Mouse (Mus musculus) lung, embryonic 15.5 days (tissue): ENCODE results near the gene Alyref. TPM values are rescaled to one million over a fixed set of nuclear protein-coding genes. Genes with fewer than 3 reads are reported as not detected.
A peak's percentile ranks its signal among the peaks of the same experiment; 100 is the strongest.

Experiments
- ATAC-seq: fragments of 200-750 bp; cut with Nextera tagmentation; 2 replicates; pipeline ENCODE4 v1.8.0; 2017; ENCODE audit warnings: moderate number of reproducible peaks, borderline replicate concordance; ENCODE audit not compliant: low FRiP score, low TSS enrichment; ENCODE audit errors: extremely low read depth
- H3K27ac ChIP-seq: fragments of 300-500 bp; sonication (generic); 2 replicates; pipeline ENCODE4 v1.5.1; 2015; ENCODE audit warnings: moderate library complexity, mild to moderate bottlenecking, inconsistent platforms
- H3K27me3 ChIP-seq: fragments of 300-500 bp; sonication (generic); 2 replicates; pipeline ENCODE4 v1.6.1; 2015; ENCODE audit warnings: inconsistent platforms
- H3K36me3 ChIP-seq: fragments of 300-500 bp; sonication (generic); 2 replicates; pipeline ENCODE4 v1.6.1; 2015; ENCODE audit warnings: inconsistent platforms
- H3K4me1 ChIP-seq: fragments of 300-500 bp; sonication (generic); 2 replicates; pipeline ENCODE4 v1.6.1; 2015; ENCODE audit warnings: inconsistent platforms
- H3K4me2 ChIP-seq: fragments of 300-500 bp; sonication (generic); 2 replicates; pipeline ENCODE4 v1.6.1; 2015; ENCODE audit warnings: inconsistent platforms, mild to moderate bottlenecking, moderate library complexity
- H3K4me3 ChIP-seq: fragments of 300-500 bp; sonication (generic); 2 replicates; pipeline ENCODE4 v1.5.1; 2015; ENCODE audit warnings: mild to moderate bottlenecking, inconsistent platforms
- H3K9ac ChIP-seq: fragments of 300-500 bp; sonication (generic); 2 replicates; pipeline ENCODE4 v1.6.1; 2015; ENCODE audit warnings: inconsistent platforms
- H3K9me3 ChIP-seq: fragments of 300-500 bp; sonication (generic); 2 replicates; pipeline ENCODE4 v1.6.1; 2016; ENCODE audit warnings: inconsistent platforms
- WGBS: fragments of 180-500 bp; shearing (Covaris S2); methylation state at CpG from one replicate; pipeline ENCODE4 v1.1.7; 2015; 5-methylcytosine and 5-hydroxymethylcytosine counted together
- polyA plus RNA-seq: library from polyadenylated mRNA; unstranded; fragments of >200 nt; fragmentation: Nextera tagmentation; extraction: Ambion mirVana; gene quantifications from 2 replicates; pipeline ENCODE4 v1.2.1, GENCODE M21; 2015

The Alyref gene
- polyA plus RNA-seq, 1 experiment from 2014 or later, result 511 TPM

DNA sequence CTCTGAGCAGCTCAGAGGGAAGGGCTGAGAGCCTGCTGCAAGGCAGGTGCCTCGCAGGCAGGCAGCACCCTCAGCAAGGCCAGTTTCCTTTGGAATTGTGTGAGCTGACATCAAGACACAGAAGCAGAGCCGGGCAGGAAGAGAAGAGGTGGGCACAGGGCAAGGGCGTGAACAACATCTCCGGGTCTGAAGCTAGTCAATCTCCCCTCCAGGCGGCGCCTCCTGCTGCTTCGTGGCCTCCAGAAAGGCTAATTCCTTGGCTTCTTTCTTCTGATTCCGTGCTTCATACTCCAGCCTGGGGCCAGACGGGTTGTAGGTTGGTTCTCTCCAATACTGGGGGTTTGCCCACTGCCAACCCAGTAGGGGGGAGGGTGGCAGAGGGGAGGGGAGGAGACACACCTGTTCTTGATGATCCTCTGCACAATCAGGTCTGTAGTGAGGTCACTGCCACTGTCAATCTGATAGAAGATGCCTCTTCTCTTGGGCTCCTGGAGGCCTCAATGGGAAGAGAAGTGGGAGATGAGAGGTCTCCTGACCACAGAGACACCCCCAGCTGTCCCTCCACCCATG is 12.4 kb upstream of the Alyref start:
- H3K27me3 ChIP-seq, result 0 out of 2 replicates have a peak, but pooled peaks cover 10% of the 10 kb centered on the region
- peaks cover 41% of the 10 kb centered on the region for H3K36me3 ChIP-seq
- no peaks in the 10 kb centered on the region for H3K9me3 ChIP-seq
- no peak overlapping the region for H3K27ac ChIP-seq
- peaks cover 26% of the 10 kb centered on the region for H3K4me1 ChIP-seq
- no peak for ATAC-seq
- 85% methylated on average over 9 of the region's 9 CpGs for WGBS
- H3K4me2 ChIP-seq, result no peak overlapping the region
- H3K9ac ChIP-seq, result no peak overlapping the region
- H3K4me3 ChIP-seq, result no peak overlapping the region

DNA sequence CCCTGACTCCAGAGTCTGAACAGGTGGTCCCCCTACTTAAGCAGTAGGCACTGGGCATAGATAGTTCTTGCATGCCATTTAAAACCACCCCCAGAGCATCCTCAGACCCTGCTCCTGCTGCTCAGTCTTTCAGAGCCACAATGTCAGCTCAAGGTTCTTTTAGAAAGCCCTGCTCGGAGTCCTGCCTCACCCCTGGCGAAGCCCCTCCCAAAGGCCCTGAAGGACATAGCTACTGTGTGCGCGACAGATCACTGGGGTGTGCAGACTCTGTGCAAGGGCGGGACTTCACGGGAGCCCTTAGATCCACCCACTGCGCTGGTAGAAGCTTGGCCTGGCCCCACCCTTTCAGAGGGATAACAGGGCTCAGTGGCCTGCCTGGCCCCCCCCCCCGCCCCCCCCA is 11.1 kb upstream of the Alyref start:
- Histone ChIP-seq H3K36me3 (peaks cover 49% of the 10 kb centered on the region), H3K4me2 (peak overlapping the region; percentile 75; the same call in 1 of the 2 replicates), H3K9me3 (no peaks in the 10 kb centered on the region), H3K9ac (no peak overlapping the region), H3K4me1 (peaks cover 26% of the 10 kb centered on the region), H3K27ac (no peak overlapping the region), H3K27me3 (0 out of 2 replicates have a peak, but pooled peaks cover 10% of the 10 kb centered on the region), H3K4me3 (no peak overlapping the region)
- no peak; the same call in 1 of the 2 replicates for ATAC-seq
- 40% methylated on average over 8 of the region's 8 CpGs for WGBS

DNA sequence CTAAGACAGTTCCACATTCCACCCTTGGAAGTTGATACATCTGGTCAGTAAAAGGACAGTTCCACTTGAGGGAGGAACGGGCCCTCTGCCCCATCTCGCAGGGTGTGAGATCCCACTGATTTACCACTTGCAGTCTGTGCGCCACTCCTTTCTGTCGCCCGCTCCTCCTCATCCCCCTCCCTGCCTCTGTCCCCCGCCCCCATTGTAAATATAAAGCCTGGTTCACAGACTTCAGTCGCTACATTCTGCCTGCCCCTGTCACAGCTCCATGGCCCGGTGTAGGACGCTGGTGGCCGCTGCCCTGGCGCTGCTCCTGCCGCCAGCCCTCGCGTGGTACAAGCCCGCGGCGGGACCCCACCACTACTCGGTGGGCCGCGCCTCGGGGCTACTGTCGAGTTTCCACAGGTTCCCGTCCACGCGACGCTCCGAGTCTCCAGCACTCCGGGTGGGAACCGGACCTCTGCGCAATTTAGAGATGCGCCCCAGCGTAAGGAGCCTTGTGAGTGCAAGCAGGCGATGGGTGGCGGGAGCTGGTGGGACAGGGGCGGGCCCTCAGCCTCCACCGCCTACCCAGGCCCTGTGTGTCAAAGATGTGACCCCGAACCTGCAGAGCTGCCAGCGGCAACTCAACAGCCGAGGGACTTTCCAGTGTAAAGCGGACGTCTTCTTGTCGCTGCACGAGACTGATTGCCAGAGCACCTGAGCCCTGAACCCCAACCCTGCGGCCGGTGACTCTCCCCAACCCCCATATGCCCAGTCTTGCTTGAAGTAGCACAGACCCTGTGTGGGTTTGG is 10.3 kb upstream of the Alyref start, which contains the start of gene Npb:
Npb (plus strand) TSS at position 237 of the 794 bp plus-strand sequence.
- Histone ChIP-seq H3K4me1 (peaks cover 26% of the 10 kb centered on the region), H3K36me3 (peaks cover 52% of the 10 kb centered on the region), H3K4me2 (peak within 1 kb of the TSS; percentile 75), H3K4me3 (peak within 1 kb of the TSS; percentile 31), H3K27me3 (0 out of 2 replicates have a peak, but pooled peaks cover 10% of the 10 kb centered on the region), H3K9ac (peak within 1 kb of the TSS; percentile 37; the same call in 1 of the 2 replicates), H3K27ac (0 out of 2 replicates have a peak within 1 kb of the TSS, but pooled peaks have one; percentile 9), H3K9me3 (no peaks in the 10 kb centered on the region)
- WGBS, result 3% methylated on average over 45 of the region's 45 CpGs
- no peak for ATAC-seq

DNA sequence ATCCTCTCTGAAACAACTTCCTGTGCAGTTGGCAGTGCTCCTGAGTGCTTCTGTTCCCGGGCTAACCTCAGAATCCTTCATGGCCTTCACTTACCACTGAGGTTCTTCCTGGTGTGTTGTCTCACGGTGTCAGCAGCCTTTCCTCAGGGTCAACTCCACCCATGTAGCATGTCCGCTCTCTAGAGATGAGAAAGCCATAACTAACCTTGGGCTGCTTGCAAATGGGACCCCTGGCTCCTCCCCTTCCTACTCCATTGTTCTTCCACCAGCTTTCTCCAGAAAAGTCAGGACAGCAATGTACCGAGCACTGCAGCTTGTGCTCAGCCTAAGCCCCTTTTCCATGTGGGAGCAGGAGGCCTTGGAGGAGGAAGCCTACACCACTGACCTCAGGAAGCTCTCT is 8.6 kb upstream of the Alyref start:
- Histone ChIP-seq H3K4me3 (no peak overlapping the region), H3K4me2 (no peak overlapping the region), H3K4me1 (peaks cover 26% of the 10 kb centered on the region), H3K27me3 (0 out of 2 replicates have a peak, but pooled peaks cover 10% of the 10 kb centered on the region), H3K9ac (no peak overlapping the region), H3K27ac (peak overlapping the region; percentile 9), H3K36me3 (peaks cover 52% of the 10 kb centered on the region), H3K9me3 (no peaks in the 10 kb centered on the region)
- no peak for ATAC-seq
- WGBS, result 69% methylated on average over 4 of the region's 4 CpGs

DNA sequence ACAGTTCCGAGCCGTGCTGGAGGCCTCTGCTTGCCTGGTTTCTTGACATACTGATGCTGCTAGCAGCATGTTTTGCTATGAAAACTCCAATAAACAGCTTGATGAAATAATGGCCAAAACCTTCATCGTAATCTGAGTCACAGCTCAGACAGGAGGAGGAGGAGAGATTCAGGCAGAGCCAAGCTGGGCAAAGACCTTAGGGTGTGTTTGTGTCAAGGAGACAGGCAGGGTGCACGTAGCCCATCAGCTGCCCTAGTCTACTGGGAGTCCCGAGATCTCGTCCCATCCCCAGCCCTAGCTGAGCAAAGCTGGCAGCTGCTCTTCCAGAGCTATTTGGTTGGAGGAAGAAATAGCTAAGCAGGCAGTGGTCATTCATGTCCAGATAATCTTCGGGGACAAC is 7.5 kb upstream of the Alyref start:
- Histone ChIP-seq H3K36me3 (peaks cover 44% of the 10 kb centered on the region), H3K27ac (no peak overlapping the region), H3K9ac (no peak overlapping the region), H3K4me3 (no peak overlapping the region), H3K4me2 (no peak overlapping the region), H3K9me3 (no peaks in the 10 kb centered on the region), H3K4me1 (peaks cover 26% of the 10 kb centered on the region), H3K27me3 (0 out of 2 replicates have a peak, but pooled peaks cover 10% of the 10 kb centered on the region)
- WGBS, result 82% methylated on average over 7 of the region's 7 CpGs
- no peak for ATAC-seq

DNA sequence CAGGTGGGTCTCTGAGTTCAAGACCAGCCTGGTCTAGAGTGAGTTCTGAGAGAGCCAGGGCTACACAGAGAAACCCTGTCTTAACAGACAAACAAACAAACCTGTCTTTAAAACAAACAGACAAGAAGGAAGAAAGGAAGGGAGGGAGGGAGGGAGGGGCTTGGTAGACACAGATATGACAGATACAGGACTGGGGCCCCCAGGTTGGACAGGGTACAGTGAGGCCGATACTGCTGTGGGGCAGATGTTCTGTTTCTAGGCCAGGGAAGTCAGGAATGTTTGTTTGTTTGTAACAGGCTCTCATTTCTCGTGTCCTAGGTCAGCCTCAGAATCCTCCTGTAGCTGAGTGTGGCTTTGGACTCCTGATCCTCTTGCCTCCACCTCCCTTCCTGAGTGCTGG is 5.4 kb upstream of the Alyref start:
- no peak overlapping the region for H3K4me3 ChIP-seq
- no peaks in the 10 kb centered on the region for H3K9me3 ChIP-seq
- H3K9ac ChIP-seq, result no peak overlapping the region
- WGBS, result 65% methylated on average over 2 of the region's 2 CpGs
- H3K36me3 ChIP-seq, result peaks cover 49% of the 10 kb centered on the region
- H3K4me2 ChIP-seq, result no peak overlapping the region
- ATAC-seq, result no peak
- 0 out of 2 replicates have a peak, but pooled peaks cover 1% of the 10 kb centered on the region for H3K27me3 ChIP-seq
- peaks cover 25% of the 10 kb centered on the region for H3K4me1 ChIP-seq
- H3K27ac ChIP-seq, result no peak overlapping the region

DNA sequence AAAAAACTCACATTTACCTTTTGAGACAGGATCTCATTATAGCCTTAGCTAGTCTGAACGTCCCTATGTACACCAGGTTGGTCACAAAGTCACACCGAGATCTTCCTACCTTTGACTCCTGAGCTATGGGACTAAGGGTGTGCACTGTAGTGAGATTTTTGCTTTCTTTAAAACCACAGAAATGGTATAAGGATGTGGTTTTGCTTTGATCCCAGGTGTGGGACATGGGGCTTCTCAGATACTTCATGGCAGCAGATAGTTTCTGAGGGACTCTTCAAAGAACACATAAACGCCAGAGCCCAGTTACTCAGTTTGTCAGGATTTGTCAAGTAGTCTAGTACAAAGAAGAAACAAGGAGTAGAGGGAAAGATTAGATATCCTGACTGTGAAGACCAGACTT is 2.6 kb upstream of the Alyref start:
- Histone ChIP-seq H3K27me3 (no peaks in the 10 kb centered on the region), H3K27ac (no peak overlapping the region), H3K36me3 (peaks cover 61% of the 10 kb centered on the region), H3K9me3 (no peaks in the 10 kb centered on the region), H3K9ac (no peak overlapping the region), H3K4me2 (no peak overlapping the region), H3K4me3 (no peak overlapping the region), H3K4me1 (peaks cover 24% of the 10 kb centered on the region)
- ATAC-seq, result no peak
- WGBS, result 92% methylated on average over 3 of the region's 3 CpGs

DNA sequence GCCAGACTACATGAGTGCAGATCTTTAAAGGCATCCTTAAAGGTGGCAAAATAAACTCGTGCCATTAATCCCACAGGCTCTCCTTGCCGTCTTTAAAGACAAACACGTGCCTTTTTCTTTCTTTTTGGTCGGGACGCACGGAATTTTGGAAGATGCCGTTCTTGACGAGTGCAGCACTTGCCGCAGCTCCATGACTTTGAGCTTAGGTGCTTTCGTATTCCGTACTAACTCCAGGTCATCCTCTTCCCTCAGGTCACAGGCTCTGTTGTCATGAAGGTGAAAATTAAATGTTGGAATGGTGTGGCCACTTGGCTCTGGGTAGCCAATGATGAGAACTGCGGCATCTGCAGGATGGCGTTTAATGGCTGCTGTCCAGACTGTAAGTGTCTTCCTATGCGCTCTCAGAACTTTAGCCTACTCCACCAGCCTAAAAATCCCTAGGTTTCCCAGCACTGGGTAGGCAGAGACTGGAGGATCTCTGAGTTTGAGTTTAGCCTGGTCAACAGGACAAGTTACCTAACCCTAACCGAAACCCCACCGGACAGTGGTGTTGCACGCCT is 905 bp upstream of the Alyref start:
- peak overlapping the region; percentile 91 for H3K4me3 ChIP-seq
- H3K27ac ChIP-seq, result peak overlapping the region; percentile 85
- WGBS, result 34% methylated on average over 17 of the region's 17 CpGs
- no peak for ATAC-seq
- H3K9me3 ChIP-seq, result no peaks in the 10 kb centered on the region
- peaks cover 59% of the 10 kb centered on the region for H3K36me3 ChIP-seq
- H3K27me3 ChIP-seq, result no peaks in the 10 kb centered on the region
- H3K4me2 ChIP-seq, result peak overlapping the region; percentile 84
- H3K9ac ChIP-seq, result peak overlapping the region; percentile 57
- H3K4me1 ChIP-seq, result peaks cover 24% of the 10 kb centered on the region

DNA sequence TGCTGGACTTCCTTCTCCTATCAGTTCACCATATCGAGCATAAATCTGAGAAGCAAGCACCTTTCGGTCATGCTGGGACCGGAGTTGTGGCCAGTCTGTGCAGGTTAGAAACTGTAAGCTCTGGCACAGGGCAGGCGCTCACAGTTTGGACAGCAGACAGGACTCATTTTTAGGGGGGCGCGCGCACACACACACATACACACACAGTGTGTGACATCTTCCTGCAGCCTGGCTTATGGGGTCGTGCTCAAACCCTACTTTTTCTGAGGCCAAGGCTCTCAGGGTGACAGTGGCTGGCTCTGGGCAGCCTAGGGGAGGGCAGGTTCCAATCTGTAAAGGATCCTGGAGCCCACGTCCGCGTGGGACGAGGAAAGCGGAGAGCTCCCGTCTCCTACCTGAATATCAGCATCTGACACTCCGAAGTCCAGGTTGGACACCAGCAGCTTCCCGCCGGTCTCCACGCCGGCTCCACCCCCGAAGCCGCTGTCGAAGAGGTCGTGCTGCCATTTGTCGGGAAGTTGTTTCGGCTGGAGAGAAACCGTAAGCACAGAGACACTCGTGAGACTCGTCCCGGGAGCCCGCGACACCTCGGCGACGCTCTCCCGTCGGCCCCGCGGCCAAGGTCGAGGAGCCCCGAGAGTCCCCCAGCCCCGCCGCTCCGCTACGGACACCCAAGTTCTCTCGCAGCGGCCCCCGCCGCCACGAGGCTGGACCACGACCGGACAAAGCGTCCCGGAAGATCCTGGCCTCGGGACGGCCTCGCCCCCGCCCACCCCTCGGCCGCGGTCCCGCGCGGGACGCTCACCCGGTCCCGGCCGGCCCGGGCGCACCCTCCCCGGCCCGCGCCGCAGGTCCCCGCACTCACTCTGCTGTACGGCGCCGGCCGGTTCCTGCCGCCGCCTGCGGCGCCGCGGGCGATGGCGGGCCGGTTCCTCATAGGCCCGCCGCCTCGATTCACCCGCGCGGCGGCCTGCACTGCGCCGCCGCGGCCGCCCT is 627 bp downstream of the Alyref start:
- Histone ChIP-seq H3K27me3 (no peaks in the 10 kb centered on the region), H3K4me1 (peaks cover 24% of the 10 kb centered on the region), H3K9me3 (no peaks in the 10 kb centered on the region), H3K36me3 (peaks cover 61% of the 10 kb centered on the region), H3K4me3 (peak overlapping the region; percentile 91), H3K27ac (peak overlapping the region; percentile 89), H3K4me2 (peak overlapping the region; percentile 91), H3K9ac (peak overlapping the region; percentile 97)
- 2% methylated on average over 99 of the region's 99 CpGs for WGBS
- ATAC-seq, result peak; percentile 50; the same call in 1 of the 2 replicates

DNA sequence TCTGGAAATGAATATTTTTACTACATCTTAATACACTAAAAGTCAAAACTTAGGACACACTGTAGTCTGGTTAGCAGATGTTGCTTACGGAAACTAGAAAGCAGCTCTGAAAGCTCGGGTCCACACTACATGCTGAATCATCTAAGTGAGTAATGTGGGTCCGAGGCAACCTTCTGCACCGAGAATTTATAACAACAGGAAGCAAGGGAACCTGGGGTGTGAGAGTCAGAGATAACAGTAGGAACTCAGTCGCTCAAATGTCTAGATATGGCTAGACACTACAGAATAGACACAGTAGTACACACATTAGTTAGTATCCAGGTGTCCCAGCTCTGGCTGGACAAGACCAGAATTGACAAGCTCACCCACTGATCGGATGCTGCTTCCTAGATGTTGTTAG is 9.6 kb downstream of the Alyref start:
- 89% methylated on average over 6 of the region's 6 CpGs for WGBS
- Histone ChIP-seq H3K9ac (no peak overlapping the region), H3K4me2 (no peak overlapping the region), H3K36me3 (peaks cover 95% of the 10 kb centered on the region), H3K27ac (no peak overlapping the region), H3K27me3 (no peaks in the 10 kb centered on the region), H3K9me3 (no peaks in the 10 kb centered on the region), H3K4me1 (no peaks in the 10 kb centered on the region), H3K4me3 (no peak overlapping the region)
- ATAC-seq, result no peak

DNA sequence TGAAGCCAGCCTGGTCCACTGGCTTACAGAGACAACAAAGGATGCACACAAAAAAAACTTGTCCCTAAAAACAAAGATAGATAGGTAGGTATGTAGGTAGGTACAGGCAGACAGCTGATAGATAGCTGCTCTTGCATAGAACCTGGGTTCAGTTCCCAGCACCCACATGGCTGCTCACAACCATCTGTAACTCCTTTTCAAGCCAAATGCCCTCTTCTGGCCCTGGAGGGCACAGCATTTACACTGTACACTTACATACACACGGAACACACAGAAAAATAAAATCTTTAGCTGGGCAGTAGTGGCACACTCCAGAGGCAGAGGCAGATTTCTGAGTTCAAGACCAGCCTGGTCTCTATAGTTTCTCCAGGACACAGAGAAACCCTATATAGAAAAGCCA is 14.2 kb downstream of the Alyref start:
- Histone ChIP-seq H3K4me3 (no peak overlapping the region), H3K9ac (no peak overlapping the region), H3K9me3 (no peaks in the 10 kb centered on the region), H3K4me2 (no peak overlapping the region), H3K27me3 (no peaks in the 10 kb centered on the region), H3K27ac (no peak overlapping the region), H3K4me1 (peaks cover 26% of the 10 kb centered on the region), H3K36me3 (peaks cover 60% of the 10 kb centered on the region)
- no peak for ATAC-seq
- 87% methylated on average over 1 of the region's 1 CpGs for WGBS
